Mouse (Mus musculus): ENCODE results near the gene Fuk.
"Not testable (repeated sequence)": the region's sequence is repeated elsewhere in the genome, so short reads cannot be mapped to it uniquely, and the experiment has no call there.

Gene Fuk

GRCm38 (mm10) chr8:110881741-110882310 lies 20.5 kb downstream of the Fuk start:
- no peak for DNase-seq (ENCODE audit: low spot score in 2 of 2)

GRCm38 (mm10) chr8:110877862-110878261 lies 24.4 kb downstream of the Fuk start:
- DNase-seq (ENCODE audit: low spot score in 2 of 2): no peak

- DNase-seq (ENCODE audit: low spot score in 2 of 2): no peak
Observed at GRCm38 (mm10) chr8:110870501-110870900, 31.8 kb downstream of the Fuk start.

- DNase-seq (ENCODE audit: low spot score in 2 of 2): not testable (repeated sequence)
Observed at GRCm38 (mm10) chr8:110861347-110862025, 40.8 kb downstream of the Fuk start.

- peak in 1 of 2 experiments; percentile 45 for DNase-seq (ENCODE audit: low spot score in 2 of 2)
Observed at GRCm38 (mm10) chr8:110859651-110860501, 42.4 kb downstream of the Fuk start.

- DNase-seq (ENCODE audit: low spot score in 2 of 2): no peak
Observed at GRCm38 (mm10) chr8:110856760-110857461, 45.4 kb downstream of the Fuk start.

- not testable (repeated sequence) for DNase-seq (ENCODE audit: low spot score in 2 of 2)
Observed at GRCm38 (mm10) chr8:110856073-110856472, 46.2 kb downstream of the Fuk start.

GRCm38 (mm10) chr8:110851186-110851585 lies 51.1 kb downstream of the Fuk start:
- no peak for DNase-seq (ENCODE audit: low spot score in 2 of 2)

- DNase-seq (ENCODE audit: low spot score in 2 of 2): no peak
Observed at GRCm38 (mm10) chr8:110847645-110848495, 54.4 kb downstream of the Fuk start.

GRCm38 (mm10) chr8:110847171-110847549 lies 55.1 kb downstream of the Fuk start:
- DNase-seq (ENCODE audit: low spot score in 2 of 2): no peak

- peak; percentile 83 to 89 for DNase-seq (ENCODE audit: low spot score in 2 of 2)
Observed at GRCm38 (mm10) chr8:110846405-110847170, 55.7 kb downstream of the Fuk start, which contains the start of the genes Cog4 and Sf3b3. TSS of gene Cog4 (plus strand) at chr8:110846600. TSS of gene Sf3b3 (minus strand) at chr8:110846787.

GRCm38 (mm10) chr8:110845821-110846404 lies 56.4 kb downstream of the Fuk start:
- DNase-seq (ENCODE audit: low spot score in 2 of 2): peak; percentile 20 to 22

- DNase-seq (ENCODE audit: low spot score in 2 of 2): no peak
Observed at GRCm38 (mm10) chr8:110844941-110845340, 57.3 kb downstream of the Fuk start.

- no peak for DNase-seq (ENCODE audit: low spot score in 2 of 2)
Observed at GRCm38 (mm10) chr8:110843207-110843606, 59.1 kb downstream of the Fuk start.

- no peak for DNase-seq (ENCODE audit: low spot score in 2 of 2)
Observed at GRCm38 (mm10) chr8:110842012-110842574, 60.2 kb downstream of the Fuk start.
